Mouse (Mus musculus): ENCODE data around the gene Dnah2. TPM values are rescaled to one million over a fixed set of nuclear protein-coding genes. Genes with fewer than 3 reads are reported as not detected.

The Dnah2 gene
- total RNA-seq, 2 experiments from 2014 or later, result 1.4 to 2.1 TPM

- DNase-seq (ENCODE audit: low spot score in 2 of 2), result no peak
- intact Hi-C loops (cut with DNase I), result loop anchor here (5.0 kb wide), 1 partner anchor 179 kb away; the partner anchor contains the start of genes Cyb5d1, Naa38 and Tmem88
Observed at GRCm38 (mm10) chr11:69576307-69576706, 27.4 kb upstream of the Dnah2 start.

- no peak for DNase-seq (ENCODE audit: low spot score in 2 of 2)
- intact Hi-C loops (cut with DNase I), result loop anchor here (5.0 kb wide), 1 partner anchor 178 kb away; the partner anchor contains the start of genes Cyb5d1, Naa38 and Tmem88
Observed at GRCm38 (mm10) chr11:69575220-69575619, 26.3 kb upstream of the Dnah2 start.

GRCm38 (mm10) chr11:69565131-69565530 lies 16.2 kb upstream of the Dnah2 start:
- intact Hi-C loops (cut with DNase I), result no loop called here

GRCm38 (mm10) chr11:69564391-69564790 lies 15.5 kb upstream of the Dnah2 start:
- intact Hi-C loops (cut with DNase I), result no loop called here
- no peak for DNase-seq (ENCODE audit: low spot score in 2 of 2)

More at GRCm38 (mm10) chr11:69565131-69565530, 16.2 kb upstream of the Dnah2 start:
- no peak for DNase-seq (ENCODE audit: low spot score in 2 of 2)

- no peak for DNase-seq (ENCODE audit: low spot score in 2 of 2)
- intact Hi-C loops (cut with DNase I), result no loop called here
Observed at GRCm38 (mm10) chr11:69563373-69563772, 14.5 kb upstream of the Dnah2 start.

- intact Hi-C loops (cut with DNase I), result no loop called here
- no peak for DNase-seq (ENCODE audit: low spot score in 2 of 2)
Observed at GRCm38 (mm10) chr11:69560896-69561854, 12.3 kb upstream of the Dnah2 start.

- DNase-seq (ENCODE audit: low spot score in 2 of 2), result no peak
- intact Hi-C loops (cut with DNase I), result no loop called here
Observed at GRCm38 (mm10) chr11:69559851-69560765, 11.2 kb upstream of the Dnah2 start, which contains the start of gene Efnb3. Efnb3 (minus strand) TSS chr11:69560205.

- no peak for DNase-seq (ENCODE audit: low spot score in 2 of 2)
- intact Hi-C loops (cut with DNase I), result no loop called here
Observed at GRCm38 (mm10) chr11:69559183-69559582, 10.3 kb upstream of the Dnah2 start.

GRCm38 (mm10) chr11:69558756-69559155 lies 9.8 kb upstream of the Dnah2 start:
- intact Hi-C loops (cut with DNase I), result no loop called here
- no peak for DNase-seq (ENCODE audit: low spot score in 2 of 2)

- no peak for DNase-seq (ENCODE audit: low spot score in 2 of 2)
- intact Hi-C loops (cut with DNase I), result no loop called here
Observed at GRCm38 (mm10) chr11:69557381-69557958, 8.6 kb upstream of the Dnah2 start.

- intact Hi-C loops (cut with DNase I), result no loop called here
- DNase-seq (ENCODE audit: low spot score in 2 of 2), result no peak
Observed at GRCm38 (mm10) chr11:69554539-69555140, 5.7 kb upstream of the Dnah2 start.

GRCm38 (mm10) chr11:69553341-69553721 lies 4.4 kb upstream of the Dnah2 start:
- DNase-seq (ENCODE audit: low spot score in 2 of 2), result no peak

GRCm38 (mm10) chr11:69552622-69553340 lies 3.9 kb upstream of the Dnah2 start:
- intact Hi-C loops (cut with DNase I), result no loop called here
- peak; percentile 46 to 52 for DNase-seq (ENCODE audit: low spot score in 2 of 2)

More at GRCm38 (mm10) chr11:69553341-69553721, 4.4 kb upstream of the Dnah2 start:
- intact Hi-C loops (cut with DNase I), result no loop called here

GRCm38 (mm10) chr11:69551310-69551709 lies 2.4 kb upstream of the Dnah2 start:
- DNase-seq (ENCODE audit: low spot score in 2 of 2), result no peak
- intact Hi-C loops (cut with DNase I), result no loop called here

- no peak for DNase-seq (ENCODE audit: low spot score in 2 of 2)
- intact Hi-C loops (cut with DNase I), result no loop called here
Observed at GRCm38 (mm10) chr11:69547071-69547470, 1.8 kb downstream of the Dnah2 start.

- DNase-seq (ENCODE audit: low spot score in 2 of 2), result peak; percentile 72 to 78
- intact Hi-C loops (cut with DNase I), result no loop called here
Observed at GRCm38 (mm10) chr11:69546423-69547053, 2.4 kb downstream of the Dnah2 start.

- intact Hi-C loops (cut with DNase I), result no loop called here
- no peak for DNase-seq (ENCODE audit: low spot score in 2 of 2)
Observed at GRCm38 (mm10) chr11:69545957-69546356, 3.0 kb downstream of the Dnah2 start.

GRCm38 (mm10) chr11:69543598-69543997 lies 5.3 kb downstream of the Dnah2 start:
- intact Hi-C loops (cut with DNase I), result no loop called here
- DNase-seq (ENCODE audit: low spot score in 2 of 2), result no peak

Measured in left cerebral cortex, postnatal 36 days (tissue).